Mouse (Mus musculus): Measurements from ENCODE around the gene Krt16.

GRCm38 (mm10) chr11:100277726-100278480 lies 29.2 kb upstream of the Krt16 start:
- TF ChIP-seq CTCF (IDR thresholded peaks at IDR 0.05; ENCODE audit: borderline replicate concordance, extremely low read depth, insufficient read depth, insufficient read length) (no peak), POLR2A (IDR thresholded peaks at IDR 0.05; ENCODE audit: borderline replicate concordance, extremely low read depth, insufficient read depth, insufficient read length, poor library complexity, severe bottlenecking) (no peak)

All from brain, embryonic 14.5 days (tissue).